Mouse (Mus musculus) T-helper 2 cell (primary cell): ENCODE measurements around the gene Ubxn7.

Experiments used
- in situ Hi-C: fragments of 300-600 bp; cut with MboI, MseI; formaldehyde crosslinking; loops from one replicate; pipeline ENCODE4 v1.15.1; 2025; ENCODE audit warnings: high pct_unique_total_duplicates

Gene Ubxn7

GRCm38 (mm10) chr16:32382901-32383300 lies 50.8 kb downstream of the Ubxn7 start:
- in situ Hi-C loops, result no loop called here

GRCm38 (mm10) chr16:32384885-32385284 lies 52.8 kb downstream of the Ubxn7 start:
- in situ Hi-C loops, result no loop called here

- in situ Hi-C loops, result no loop called here
Observed at GRCm38 (mm10) chr16:32386826-32387225, 54.8 kb downstream of the Ubxn7 start.

- in situ Hi-C loops, result no loop called here
Observed at GRCm38 (mm10) chr16:32389049-32389448, 57.0 kb downstream of the Ubxn7 start.

- in situ Hi-C loops, result no loop called here
Observed at GRCm38 (mm10) chr16:32389841-32390240, 57.8 kb downstream of the Ubxn7 start.

GRCm38 (mm10) chr16:32390882-32391281 lies 58.8 kb downstream of the Ubxn7 start:
- in situ Hi-C loops, result no loop called here

GRCm38 (mm10) chr16:32395679-32396540 lies 63.9 kb downstream of the Ubxn7 start:
- in situ Hi-C loops, result no loop called here

GRCm38 (mm10) chr16:32396541-32396835 lies 64.4 kb downstream of the Ubxn7 start:
- in situ Hi-C loops, result no loop called here

GRCm38 (mm10) chr16:32398206-32398605 lies 66.1 kb downstream of the Ubxn7 start:
- in situ Hi-C loops, result no loop called here

GRCm38 (mm10) chr16:32400267-32400666 lies 68.2 kb downstream of the Ubxn7 start, which contains the start of gene Tm4sf19:
Gene Tm4sf19, plus strand, starts transcription at chr16:32400506.
- in situ Hi-C loops, result no loop called here

GRCm38 (mm10) chr16:32401335-32401965 lies 69.4 kb downstream of the Ubxn7 start:
- in situ Hi-C loops, result no loop called here

- in situ Hi-C loops, result no loop called here
Observed at GRCm38 (mm10) chr16:32402818-32403217, 70.8 kb downstream of the Ubxn7 start.

- in situ Hi-C loops, result no loop called here
Observed at GRCm38 (mm10) chr16:32405716-32406115, 73.7 kb downstream of the Ubxn7 start.

- in situ Hi-C loops, result no loop called here
Observed at GRCm38 (mm10) chr16:32406671-32407070, 74.6 kb downstream of the Ubxn7 start.

GRCm38 (mm10) chr16:32407730-32408129 lies 75.7 kb downstream of the Ubxn7 start:
- in situ Hi-C loops, result no loop called here

- in situ Hi-C loops, result no loop called here
Observed at GRCm38 (mm10) chr16:32417457-32417856, 85.4 kb downstream of the Ubxn7 start.

- in situ Hi-C loops, result no loop called here
Observed at GRCm38 (mm10) chr16:32419517-32420483, 87.7 kb downstream of the Ubxn7 start, which contains the start of gene Tctex1d2. Gene Tctex1d2, plus strand, starts transcription at chr16:32419702.

- in situ Hi-C loops, result no loop called here
Observed at GRCm38 (mm10) chr16:32427506-32427905, 95.4 kb downstream of the Ubxn7 start.

- in situ Hi-C loops, result no loop called here
Observed at GRCm38 (mm10) chr16:32430474-32431046, 98.5 kb downstream of the Ubxn7 start, which contains the start of gene Pcyt1a. Gene Pcyt1a, plus strand, starts transcription at chr16:32430921.

GRCm38 (mm10) chr16:32431047-32431591 lies 99.1 kb downstream of the Ubxn7 start:
- in situ Hi-C loops, result no loop called here

- in situ Hi-C loops, result no loop called here
Observed at GRCm38 (mm10) chr16:32431926-32432325, 99.9 kb downstream of the Ubxn7 start.
